Mouse (Mus musculus): Measurements from ENCODE around the gene Atp2c1.
A peak's percentile ranks its signal among the peaks of the same experiment; 100 is the strongest.

GRCm38 (mm10) chr9:105494553-105495315 lies 32.4 kb downstream of the Atp2c1 start:
- no peak for TF ChIP-seq CTCF (IDR thresholded peaks at IDR 0.05; ENCODE audit: borderline replicate concordance, insufficient read depth, low read depth, low read length)
- TF ChIP-seq POLR2A (IDR thresholded peaks at IDR 0.05; ENCODE audit: borderline replicate concordance, insufficient read depth, low read length): peak; percentile 92
